Mouse (Mus musculus): ENCODE results near the gene Mdm2. TPM values are rescaled to one million over a fixed set of nuclear protein-coding genes. Genes with fewer than 3 reads are reported as not detected.
"Not testable (repeated sequence)": the region's sequence is repeated elsewhere in the genome, so short reads cannot be mapped to it uniquely, and the experiment has no call there.

Mdm2 gene
- polyA plus RNA-seq, 1 experiment: not detected

DNA sequence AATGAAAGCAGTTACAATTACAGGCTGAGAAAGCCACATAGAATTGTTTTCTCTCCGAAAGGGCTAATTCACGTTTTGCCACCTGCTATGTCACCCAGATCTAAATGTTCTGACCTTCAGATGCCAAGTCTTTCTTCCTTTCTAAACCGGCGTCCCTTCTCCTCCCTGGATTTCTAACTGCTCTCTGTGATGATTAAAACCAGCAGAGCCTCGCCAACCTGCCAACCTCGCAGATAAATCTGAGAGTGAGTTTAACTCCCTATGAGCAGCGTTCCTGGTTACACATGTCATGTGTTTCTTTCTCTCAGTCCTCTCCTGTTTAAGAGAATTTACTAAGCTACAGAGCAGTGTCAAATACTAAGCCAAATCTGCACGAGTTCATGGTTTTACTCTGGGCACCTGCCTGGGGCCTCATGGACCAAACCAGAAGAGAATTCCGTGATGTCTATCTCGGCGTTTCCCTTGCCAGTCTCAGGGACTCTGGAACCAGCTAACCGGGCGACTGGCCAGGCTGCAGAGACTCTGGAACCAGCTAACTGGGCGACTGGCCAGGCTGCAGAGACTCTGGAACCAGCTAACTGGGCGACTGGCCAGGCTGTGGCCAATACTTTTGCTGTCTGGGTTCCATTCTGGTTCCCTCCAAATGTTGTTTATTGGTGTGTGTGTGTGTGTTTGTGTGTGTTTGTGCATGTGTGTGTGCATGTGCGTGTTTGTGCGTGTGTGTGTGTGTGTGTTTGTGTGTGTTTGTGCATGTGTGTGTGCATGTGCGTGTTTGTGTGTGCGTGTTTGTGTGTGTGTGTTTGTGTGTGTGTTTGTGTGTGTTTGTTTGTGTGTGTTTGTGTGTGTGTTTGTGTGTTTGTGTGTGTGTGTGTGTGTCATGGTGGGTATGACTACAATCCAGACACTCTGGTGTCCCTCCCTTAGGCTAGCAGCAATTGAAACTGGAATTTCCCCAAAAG lies 7.9 kb upstream of the Mdm2 start:
- peaks cover 5% of the 10 kb centered on the region for H3K4me1 ChIP-seq (ENCODE audit: control insufficient read depth, insufficient read depth, low read length)
- no peak overlapping the region for H3K27ac ChIP-seq (ENCODE audit: insufficient read depth, low read depth, low read length)
- H3K4me3 ChIP-seq (ENCODE audit: insufficient read depth, low read depth, low read length): no peak overlapping the region
- 50% methylated on average over 19 of the region's 19 CpGs for WGBS
- TF ChIP-seq POLR2A (IDR thresholded peaks at IDR 0.05; ENCODE audit: insufficient read depth, low read depth, low read length) (no peak), CTCF (IDR thresholded peaks at IDR 0.05; ENCODE audit: insufficient read depth, low read depth, low read length) (no peak)

DNA sequence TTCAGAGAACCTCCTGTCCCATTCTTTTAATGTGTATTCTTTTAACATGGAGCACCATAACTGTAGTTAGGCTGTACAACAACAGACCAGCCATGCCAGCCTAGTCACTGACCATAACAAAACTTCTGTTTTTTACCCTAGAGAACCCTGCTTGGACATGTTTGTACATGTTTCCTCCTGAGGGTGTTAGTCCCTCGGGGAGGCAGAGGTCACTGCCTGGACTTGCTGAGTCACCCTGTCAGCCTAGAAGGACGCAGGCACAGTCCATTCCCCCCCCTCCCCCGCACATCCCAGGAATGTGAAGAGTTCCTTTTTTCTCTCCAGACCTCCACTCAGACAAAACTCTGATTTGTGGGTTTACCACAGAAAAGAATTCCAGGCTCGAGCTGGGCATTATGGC lies 7.0 kb upstream of the Mdm2 start:
- Histone ChIP-seq H3K27ac (ENCODE audit: insufficient read depth, low read depth, low read length) (no peak overlapping the region), H3K4me3 (ENCODE audit: insufficient read depth, low read depth, low read length) (no peak overlapping the region), H3K4me1 (ENCODE audit: control insufficient read depth, insufficient read depth, low read length) (peaks cover 5% of the 10 kb centered on the region)
- no peak for TF ChIP-seq CTCF (IDR thresholded peaks at IDR 0.05; ENCODE audit: insufficient read depth, low read depth, low read length)
- WGBS: 14% methylated on average over 4 of the region's 4 CpGs

DNA sequence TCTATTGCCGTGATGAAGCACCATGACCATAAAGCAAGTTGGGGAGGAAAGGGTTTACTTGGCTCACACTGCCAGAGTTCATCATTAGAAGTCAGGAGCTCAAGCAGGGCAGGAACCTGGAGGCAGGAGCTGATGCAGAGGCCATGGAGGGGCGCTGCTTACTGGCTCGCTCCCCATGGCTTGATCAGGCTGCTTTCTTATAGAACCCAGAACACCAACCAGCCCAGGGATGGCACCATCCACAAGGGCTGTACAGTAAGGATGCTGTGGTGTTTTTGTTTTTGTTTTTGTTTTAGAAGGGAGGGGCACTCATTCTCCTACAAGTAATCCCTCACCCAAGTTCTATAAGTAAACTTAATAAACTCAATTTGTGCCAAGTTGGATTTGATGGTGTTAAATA lies 6.1 kb upstream of the Mdm2 start:
- TF ChIP-seq CTCF (IDR thresholded peaks at IDR 0.05; ENCODE audit: insufficient read depth, low read depth, low read length) (no peak), POLR2A (IDR thresholded peaks at IDR 0.05; ENCODE audit: insufficient read depth, low read depth, low read length) (no peak)
- WGBS: 77% methylated on average over 3 of the region's 3 CpGs
- peaks cover 5% of the 10 kb centered on the region for H3K4me1 ChIP-seq (ENCODE audit: control insufficient read depth, insufficient read depth, low read length)
- H3K27ac ChIP-seq (ENCODE audit: insufficient read depth, low read depth, low read length): no peak overlapping the region
- no peak overlapping the region for H3K4me3 ChIP-seq (ENCODE audit: insufficient read depth, low read depth, low read length)

DNA sequence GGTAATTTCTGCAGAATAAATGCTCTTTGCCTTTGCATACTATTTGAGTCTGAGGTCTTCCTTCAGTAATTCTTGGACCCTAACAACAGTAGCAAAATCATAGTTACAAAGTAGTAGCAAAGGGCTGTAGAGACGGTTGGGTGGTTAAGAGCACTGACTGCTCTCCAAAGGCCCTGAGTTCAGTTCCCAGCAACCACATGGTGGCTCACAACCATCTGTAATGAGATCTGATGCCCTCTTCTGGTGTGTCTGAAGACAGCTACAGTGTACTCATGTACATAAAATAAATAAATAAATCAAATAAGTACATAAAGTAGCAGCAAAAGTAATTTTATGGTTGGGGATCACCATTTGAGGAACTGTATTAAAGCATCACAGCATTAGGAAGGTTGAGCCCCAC lies 5.1 kb upstream of the Mdm2 start:
- WGBS: 95% methylated on average over 1 of the region's 1 CpGs
- H3K4me1 ChIP-seq (ENCODE audit: control insufficient read depth, insufficient read depth, low read length); H3K4me3 ChIP-seq (ENCODE audit: insufficient read depth, low read depth, low read length); H3K27ac ChIP-seq (ENCODE audit: insufficient read depth, low read depth, low read length): not testable (repeated sequence)

DNA sequence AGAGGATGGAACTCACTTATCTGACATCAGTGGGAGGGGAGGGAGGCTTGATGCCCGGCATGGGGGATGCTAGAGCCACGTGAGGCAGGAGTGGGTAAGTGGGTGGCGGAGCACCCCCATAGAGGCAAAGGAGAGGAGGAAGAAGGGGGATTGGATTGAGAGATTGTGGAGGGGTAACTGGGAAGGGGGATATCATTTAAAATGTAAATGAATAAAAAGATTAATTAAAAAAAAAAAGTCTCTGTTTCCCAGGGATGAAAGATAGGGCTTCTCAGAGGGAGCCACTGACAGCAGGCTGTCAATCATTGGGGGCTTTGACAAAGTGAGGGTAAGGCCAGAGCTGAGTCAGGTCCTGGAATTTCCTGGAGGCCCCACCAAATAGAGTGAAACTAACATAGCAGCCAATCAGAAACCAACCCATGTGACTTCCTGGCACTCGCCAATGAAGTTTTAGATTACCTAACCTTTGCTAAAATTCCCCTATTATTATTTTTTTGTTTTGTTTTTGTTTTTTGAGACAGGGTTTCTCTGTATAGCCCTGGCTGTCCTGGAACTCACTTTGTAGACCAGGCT lies 4.5 kb upstream of the Mdm2 start:
- TF ChIP-seq POLR2A (IDR thresholded peaks at IDR 0.05; ENCODE audit: insufficient read depth, low read depth, low read length) (no peak), CTCF (IDR thresholded peaks at IDR 0.05; ENCODE audit: insufficient read depth, low read depth, low read length) (no peak)
- Histone ChIP-seq H3K4me3 (ENCODE audit: insufficient read depth, low read depth, low read length) (no peak overlapping the region), H3K4me1 (ENCODE audit: control insufficient read depth, insufficient read depth, low read length) (peaks cover 5% of the 10 kb centered on the region), H3K27ac (ENCODE audit: insufficient read depth, low read depth, low read length) (no peak overlapping the region)
- 69% methylated on average over 4 of the region's 4 CpGs for WGBS

- 88% methylated on average over 3 of the region's 3 CpGs for WGBS
- TF ChIP-seq CTCF (IDR thresholded peaks at IDR 0.05; ENCODE audit: insufficient read depth, low read depth, low read length) (no peak), POLR2A (IDR thresholded peaks at IDR 0.05; ENCODE audit: insufficient read depth, low read depth, low read length) (no peak)
These were observed 3.5 kb upstream of the Mdm2 start for GRCm38 (mm10) chr10:117714048-117714545.

GRCm38 (mm10) chr10:117713466-117713865 lies 2.9 kb upstream of the Mdm2 start:
- Histone ChIP-seq H3K4me1 (ENCODE audit: control insufficient read depth, insufficient read depth, low read length) (peaks cover 5% of the 10 kb centered on the region), H3K4me3 (ENCODE audit: insufficient read depth, low read depth, low read length) (no peak overlapping the region), H3K27ac (ENCODE audit: insufficient read depth, low read depth, low read length) (no peak overlapping the region)
- WGBS: 92% methylated on average over 8 of the region's 8 CpGs
- TF ChIP-seq CTCF (IDR thresholded peaks at IDR 0.05; ENCODE audit: insufficient read depth, low read depth, low read length) (no peak), POLR2A (IDR thresholded peaks at IDR 0.05; ENCODE audit: insufficient read depth, low read depth, low read length) (no peak)

More at GRCm38 (mm10) chr10:117714048-117714545, 3.5 kb upstream of the Mdm2 start:
- Histone ChIP-seq H3K4me1 (ENCODE audit: control insufficient read depth, insufficient read depth, low read length) (peaks cover 5% of the 10 kb centered on the region), H3K27ac (ENCODE audit: insufficient read depth, low read depth, low read length) (no peak overlapping the region), H3K4me3 (ENCODE audit: insufficient read depth, low read depth, low read length) (no peak overlapping the region)

- 91% methylated on average over 9 of the region's 9 CpGs for WGBS
- H3K4me3 ChIP-seq (ENCODE audit: insufficient read depth, low read depth, low read length): no peak overlapping the region
- no peak for TF ChIP-seq POLR2A (IDR thresholded peaks at IDR 0.05; ENCODE audit: insufficient read depth, low read depth, low read length)
- no peak for TF ChIP-seq CTCF (IDR thresholded peaks at IDR 0.05; ENCODE audit: insufficient read depth, low read depth, low read length)
- no peak overlapping the region for H3K27ac ChIP-seq (ENCODE audit: insufficient read depth, low read depth, low read length)
- peaks cover 5% of the 10 kb centered on the region for H3K4me1 ChIP-seq (ENCODE audit: control insufficient read depth, insufficient read depth, low read length)
These were observed 2.3 kb upstream of the Mdm2 start for GRCm38 (mm10) chr10:117712871-117713270.

- H3K4me3 ChIP-seq (ENCODE audit: insufficient read depth, low read depth, low read length): no peak overlapping the region
- TF ChIP-seq POLR2A (IDR thresholded peaks at IDR 0.05; ENCODE audit: insufficient read depth, low read depth, low read length) (no peak), CTCF (IDR thresholded peaks at IDR 0.05; ENCODE audit: insufficient read depth, low read depth, low read length) (no peak)
- WGBS: 91% methylated on average over 9 of the region's 9 CpGs
These were observed 1.7 kb upstream of the Mdm2 start for GRCm38 (mm10) chr10:117712191-117712754.

More at GRCm38 (mm10) chr10:117712191-117712754, 1.7 kb upstream of the Mdm2 start:
- Histone ChIP-seq H3K27ac (ENCODE audit: insufficient read depth, low read depth, low read length) (no peak overlapping the region), H3K4me1 (ENCODE audit: control insufficient read depth, insufficient read depth, low read length) (peaks cover 2% of the 10 kb centered on the region; the same call in 1 of the 2 replicates)

Data from olfactory bulb, adult 2 months (tissue).